Mouse (Mus musculus) small intestine, adult 2 months (tissue): ENCODE data around the gene Olfr539.

Experiments
- CTCF ChIP-seq: fragments of 200-500 bp; IDR thresholded peaks from 2 replicates; pipeline ENCODE4 v1.5.1; 2012; ENCODE audit warnings: low read depth, mild to moderate bottlenecking, control low read depth, inconsistent platforms, low read length, moderate library complexity, mixed read lengths; ENCODE audit not compliant: insufficient replicate concordance, insufficient read length; ENCODE audit errors: extremely low read depth
- POLR2A ChIP-seq: fragments of 200-500 bp; IDR thresholded peaks from 2 replicates; pipeline ENCODE4 v1.6.1; 2012; ENCODE audit warnings: low read depth, mild to moderate bottlenecking, control low read depth, inconsistent platforms, low read length, moderate library complexity

- no peak for TF ChIP-seq CTCF
- TF ChIP-seq POLR2A = no peak
These were observed 46.6 kb downstream of the Olfr539 start for GRCm38 (mm10) chr7:140706348-140706747.
